Comparison of ENCODE assay signal across 8 mouse cellular contexts in the genomic region with DNA sequence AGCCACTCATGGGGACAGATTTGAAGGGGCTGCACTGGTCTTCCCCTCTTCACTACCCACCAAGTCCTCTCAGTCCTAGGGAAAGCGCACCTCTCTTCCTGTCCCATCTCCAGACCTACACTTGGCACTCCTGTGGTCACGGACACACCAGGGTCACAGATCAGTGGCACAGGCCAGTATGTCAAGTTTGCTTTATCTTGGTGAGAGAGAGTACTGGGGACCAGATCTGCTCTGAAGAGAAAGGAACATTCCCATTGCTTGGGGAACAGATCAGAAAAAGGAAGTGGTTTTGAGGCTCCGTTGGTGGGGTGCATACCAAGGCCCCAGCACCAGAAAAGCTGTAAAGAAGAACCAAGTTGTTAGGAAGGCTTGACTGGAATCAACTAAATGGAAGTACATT. TPM values are rescaled to one million over a fixed set of nuclear protein-coding genes. Genes with fewer than 3 reads are reported as not detected.
A peak's percentile ranks its signal among the peaks of the same experiment; 100 is the strongest.
DNase-seq lines count a peak whose midpoint lies in the region; ATAC-seq and TF ChIP-seq lines count a peak whose summit lies in the region.

No protein-coding gene starts in this region.

- peaks cover 20% of the 10 kb centered on the region for H3K4me1 ChIP-seq in embryonic facial prominence, embryonic 12.5 days
- H3K4me1 ChIP-seq in limb, embryonic 11.5 days (ENCODE audit: control insufficient read depth, insufficient read depth, low read length): peaks cover 7% of the 10 kb centered on the region
- peaks cover 37% of the 10 kb centered on the region for H3K4me1 ChIP-seq in neural tube, embryonic 15.5 days

- no peak for ATAC-seq in embryonic facial prominence, embryonic 12.5 days (ENCODE audit: insufficient number of reproducible peaks, insufficient read depth, low FRiP score, low TSS enrichment)
- ATAC-seq in limb, embryonic 11.5 days (ENCODE audit: insufficient number of reproducible peaks, low FRiP score, low TSS enrichment, low read depth): peak; percentile 13; the same call in 1 of the 2 replicates
- no peak for ATAC-seq in neural tube, embryonic 15.5 days (ENCODE audit: low FRiP score)

- no peaks in the 10 kb centered on the region for H3K9me3 ChIP-seq in embryonic facial prominence, embryonic 12.5 days
- no peaks in the 10 kb centered on the region for H3K9me3 ChIP-seq in limb, embryonic 11.5 days (ENCODE audit: control insufficient read depth, low read length)
- no peaks in the 10 kb centered on the region for H3K9me3 ChIP-seq in neural tube, embryonic 15.5 days (replicated peaks)

- H3K36me3 ChIP-seq in embryonic facial prominence, embryonic 12.5 days: no peaks in the 10 kb centered on the region
- no peaks in the 10 kb centered on the region for H3K36me3 ChIP-seq in limb, embryonic 11.5 days (ENCODE audit: control insufficient read depth, insufficient read depth, low read length)
- no peaks in the 10 kb centered on the region for H3K36me3 ChIP-seq in neural tube, embryonic 15.5 days

- no peak for DNase-seq in left cerebral cortex, adult 2 months (ENCODE audit: extremely low spot score in 1 of 2, low spot score in 2 of 2)
- no peak for DNase-seq in left cerebral cortex, adult 8-10 months (ENCODE audit: low spot score in 2 of 2)
- no peak for DNase-seq in limb, embryonic 11.5 days (ENCODE audit: low spot score)
- no peak for DNase-seq in gastrocnemius, postnatal 36 days
- DNase-seq in gastrocnemius, postnatal 4 days (ENCODE audit: low spot score in 2 of 2): no peak
- no peak for DNase-seq in left cerebral cortex, postnatal 10 days (ENCODE audit: extremely low spot score in 1 of 2, low spot score in 2 of 2)

- no peak overlapping the region; the same call in 1 of the 2 replicates for H3K4me3 ChIP-seq in left cerebral cortex, adult 2 months
- peak overlapping the region; percentile 59; the same call in 1 of the 2 replicates for H3K4me3 ChIP-seq in embryonic facial prominence, embryonic 12.5 days
- H3K4me3 ChIP-seq in limb, embryonic 11.5 days (ENCODE audit: low read depth, low read length): no peak overlapping the region
- H3K4me3 ChIP-seq in neural tube, embryonic 15.5 days (replicated peaks): peak overlapping the region; percentile 77; the same call in 1 of the 2 replicates

- peak overlapping the region; percentile 90 for H3K4me2 ChIP-seq in embryonic facial prominence, embryonic 12.5 days (replicated peaks)
- no peak overlapping the region for H3K4me2 ChIP-seq in limb, embryonic 11.5 days (ENCODE audit: low read depth, severe bottlenecking)
- H3K4me2 ChIP-seq in neural tube, embryonic 15.5 days: peak overlapping the region; percentile 82

- H3K9ac ChIP-seq in embryonic facial prominence, embryonic 12.5 days: no peak overlapping the region
- no peak overlapping the region for H3K9ac ChIP-seq in limb, embryonic 11.5 days (ENCODE audit: low read length)
- no peak overlapping the region for H3K9ac ChIP-seq in neural tube, embryonic 15.5 days (replicated peaks)

- 77% methylated on average over 3 of the region's 3 CpGs for WGBS in embryonic facial prominence, embryonic 12.5 days
- WGBS in limb, embryonic 11.5 days: 79% methylated on average over 3 of the region's 3 CpGs
- WGBS in neural tube, embryonic 15.5 days: 82% methylated on average over 3 of the region's 3 CpGs

- 0 out of 2 replicates have a peak, but pooled peaks cover 3% of the 10 kb centered on the region for H3K27me3 ChIP-seq in embryonic facial prominence, embryonic 12.5 days
- H3K27me3 ChIP-seq in limb, embryonic 11.5 days (ENCODE audit: control insufficient read depth, insufficient read depth, low read length): no peaks in the 10 kb centered on the region
- H3K27me3 ChIP-seq in neural tube, embryonic 15.5 days (replicated peaks): no peaks in the 10 kb centered on the region

- TF ChIP-seq CTCF in left cerebral cortex, adult 2 months (IDR thresholded peaks at IDR 0.05): no peak

- H3K27ac ChIP-seq in left cerebral cortex, adult 2 months: peak overlapping the region; percentile 64; the same call in 1 of the 2 replicates
- no peak overlapping the region for H3K27ac ChIP-seq in embryonic facial prominence, embryonic 12.5 days
- H3K27ac ChIP-seq in limb, embryonic 11.5 days (replicated peaks; ENCODE audit: low read depth, low read length): no peak overlapping the region
- H3K27ac ChIP-seq in neural tube, embryonic 15.5 days (replicated peaks): peak overlapping the region; percentile 81; the same call in 1 of the 2 replicates

- intact Hi-C loops in left cerebral cortex, adult 2 months (cut with DNase I): no loop called here
- intact Hi-C loops in gastrocnemius, postnatal 36 days (cut with DNase I): no loop called here
- intact Hi-C loops in left cerebral cortex, postnatal 10 days (cut with DNase I): no loop called here

RNA-seq across cellular contexts. Expression of gene Pdxk, which starts 0.7 kb away (rescaled TPM):
- total RNA-seq in left cerebral cortex, adult 2 months (2021): 100 to 1,000 TPM; 114 to 118 TPM
- 100 to 1,000 TPM; 131 to 143 (median 137) TPM for total RNA-seq in left cerebral cortex, adult 8-10 months (2022)
- 12.1 and 13.3 TPM in 2 replicates for polyA plus RNA-seq in embryonic facial prominence, embryonic 12.5 days (2016; fragmentation: Nextera tagmentation; extraction: Ambion mirVana)
- polyA plus RNA-seq in limb, embryonic 11.5 days (2014; fragmentation: Nextera tagmentation; extraction: Ambion mirVana): 8.3 and 9.2 TPM in 2 replicates
- 48.4 and 49.2 TPM in 2 replicates for polyA plus RNA-seq in neural tube, embryonic 15.5 days (2015; fragmentation: Nextera tagmentation; extraction: Ambion mirVana)
- 1 to 10 TPM; 5.1 to 6.6 TPM for total RNA-seq in gastrocnemius, postnatal 36 days (2021)
- total RNA-seq in gastrocnemius, postnatal 4 days (2021): 1 to 10 TPM; 7.9 to 8.2 TPM
- total RNA-seq in left cerebral cortex, postnatal 10 days (2021): 10 to 100 TPM; 65.2 to 67.6 TPM

RNA-seq across cellular contexts. Expression of gene Cstb, which starts 40.0 kb away (rescaled TPM):
- total RNA-seq in left cerebral cortex, adult 2 months (2021): 10 to 100 TPM; 41.0 to 41.7 TPM
- total RNA-seq in left cerebral cortex, adult 8-10 months (2022): 10 to 100 TPM; 36.8 to 51.7 (median 40.6) TPM
- polyA plus RNA-seq in embryonic facial prominence, embryonic 12.5 days (2016; fragmentation: Nextera tagmentation; extraction: Ambion mirVana): 185 and 189 TPM in 2 replicates
- polyA plus RNA-seq in limb, embryonic 11.5 days (2014; fragmentation: Nextera tagmentation; extraction: Ambion mirVana): 169 TPM in 2 replicates
- polyA plus RNA-seq in neural tube, embryonic 15.5 days (2015; fragmentation: Nextera tagmentation; extraction: Ambion mirVana): 97.0 and 207 TPM in 2 replicates
- 10 to 100 TPM; 13.6 to 13.8 TPM for total RNA-seq in gastrocnemius, postnatal 36 days (2021)
- 10 to 100 TPM; 46.6 to 52.1 TPM for total RNA-seq in gastrocnemius, postnatal 4 days (2021)
- total RNA-seq in left cerebral cortex, postnatal 10 days (2021): 10 to 100 TPM; 33.8 to 37.4 TPM

RNA-seq across cellular contexts. Expression of gene Olfr1358, which starts 51.8 kb away (rescaled TPM):
- not detected for total RNA-seq in left cerebral cortex, adult 2 months (2021)
- not detected for total RNA-seq in left cerebral cortex, adult 8-10 months (2022)
- polyA plus RNA-seq in embryonic facial prominence, embryonic 12.5 days (2016; fragmentation: Nextera tagmentation; extraction: Ambion mirVana): not detected in 2 replicates
- not detected in 2 replicates for polyA plus RNA-seq in limb, embryonic 11.5 days (2014; fragmentation: Nextera tagmentation; extraction: Ambion mirVana)
- polyA plus RNA-seq in neural tube, embryonic 15.5 days (2015; fragmentation: Nextera tagmentation; extraction: Ambion mirVana): not detected in 2 replicates
- not detected for total RNA-seq in gastrocnemius, postnatal 36 days (2021)
- total RNA-seq in gastrocnemius, postnatal 4 days (2021): not detected
- not detected for total RNA-seq in left cerebral cortex, postnatal 10 days (2021)

RNA-seq across cellular contexts. Expression of gene Rrp1, which starts 52.6 kb away (rescaled TPM):
- total RNA-seq in left cerebral cortex, adult 2 months (2021): 100 to 1,000 TPM; 339 to 348 TPM
- total RNA-seq in left cerebral cortex, adult 8-10 months (2022): 100 to 1,000 TPM; 348 to 374 (median 360) TPM
- 323 and 336 TPM in 2 replicates for polyA plus RNA-seq in embryonic facial prominence, embryonic 12.5 days (2016; fragmentation: Nextera tagmentation; extraction: Ambion mirVana)
- polyA plus RNA-seq in limb, embryonic 11.5 days (2014; fragmentation: Nextera tagmentation; extraction: Ambion mirVana): 272 and 283 TPM in 2 replicates
- polyA plus RNA-seq in neural tube, embryonic 15.5 days (2015; fragmentation: Nextera tagmentation; extraction: Ambion mirVana): 413 and 414 TPM in 2 replicates
- total RNA-seq in gastrocnemius, postnatal 36 days (2021): 10 to 100 TPM; 53.3 to 63.7 TPM
- 100 to 1,000 TPM; 113 to 119 TPM for total RNA-seq in gastrocnemius, postnatal 4 days (2021)
- 100 to 1,000 TPM; 345 to 346 TPM for total RNA-seq in left cerebral cortex, postnatal 10 days (2021)

Comparison
In these comparisons a context has a peak if more than half of its experiments do, and no peak if none do; other contexts are left out.
1. H3K27ac ChIP-seq: peak in left cerebral cortex, adult 2 months (single experiment) and neural tube, embryonic 15.5 days (single experiment); none in embryonic facial prominence, embryonic 12.5 days (single experiment) and limb, embryonic 11.5 days (single experiment).
2. H3K4me3 ChIP-seq: peak in embryonic facial prominence, embryonic 12.5 days (single experiment) and neural tube, embryonic 15.5 days (single experiment); none in left cerebral cortex, adult 2 months (single experiment) and limb, embryonic 11.5 days (single experiment).
3. RNA of gene Pdxk, which starts 0.7 kb away (total RNA-seq): 131 to 143 TPM in left cerebral cortex, adult 8-10 months, 114 to 118 TPM in left cerebral cortex, adult 2 months and 65.2 to 67.6 TPM in left cerebral cortex, postnatal 10 days; 7.9 to 8.2 TPM in gastrocnemius, postnatal 4 days and 5.1 to 6.6 TPM in gastrocnemius, postnatal 36 days; every median in the first group is over 4 times any median in the second.